Mouse (Mus musculus) limb, embryonic 15.5 days (tissue): ENCODE measurements at regions not wholly inside any gene's neighbourhood (a gene's known extent, or its start where the extent isn't known, plus 50 kb on each side); places are given as distances from the start of the nearest gene placed in this dataset.

Experiments used
- ATAC-seq: fragments of 200-750 bp; cut with Nextera tagmentation; 2 replicates; pipeline ENCODE4 v1.8.0; 2017; ENCODE audit warnings: low read depth, moderate TSS enrichment; ENCODE audit not compliant: insufficient number of reproducible peaks, low FRiP score, low TSS enrichment
- H3K27ac ChIP-seq: fragments of 300-500 bp; sonication (generic); 2 replicates; pipeline ENCODE4 v1.5.1; 2015; ENCODE audit warnings: moderate library complexity, mild to moderate bottlenecking, inconsistent platforms
- H3K27me3 ChIP-seq: fragments of 300-500 bp; sonication (generic); 2 replicates; pipeline ENCODE4 v1.6.1; 2015; ENCODE audit warnings: inconsistent platforms
- H3K36me3 ChIP-seq: fragments of 300-500 bp; sonication (generic); 2 replicates; pipeline ENCODE4 v1.6.1; 2015; ENCODE audit warnings: inconsistent platforms
- H3K4me1 ChIP-seq: fragments of 300-500 bp; sonication (generic); 2 replicates; pipeline ENCODE4 v1.6.1; 2015; ENCODE audit warnings: inconsistent platforms
- H3K4me2 ChIP-seq: fragments of 300-500 bp; sonication (generic); 2 replicates; pipeline ENCODE4 v1.6.1; 2015; ENCODE audit warnings: mild to moderate bottlenecking, inconsistent platforms
- H3K4me3 ChIP-seq: fragments of 300-500 bp; sonication (generic); 2 replicates; pipeline ENCODE4 v1.5.1; 2015; ENCODE audit warnings: mild to moderate bottlenecking, inconsistent platforms
- H3K9ac ChIP-seq: fragments of 300-500 bp; sonication (generic); 2 replicates; pipeline ENCODE4 v1.6.1; 2015; ENCODE audit warnings: inconsistent platforms
- H3K9me3 ChIP-seq: fragments of 300-500 bp; sonication (generic); 2 replicates; pipeline ENCODE4 v1.6.1; 2016; ENCODE audit warnings: inconsistent platforms
- WGBS: fragments of 180-500 bp; shearing (Covaris S2); methylation state at CpG from one replicate; pipeline ENCODE4 v1.1.7; 2015; 5-methylcytosine and 5-hydroxymethylcytosine counted together

DNA sequence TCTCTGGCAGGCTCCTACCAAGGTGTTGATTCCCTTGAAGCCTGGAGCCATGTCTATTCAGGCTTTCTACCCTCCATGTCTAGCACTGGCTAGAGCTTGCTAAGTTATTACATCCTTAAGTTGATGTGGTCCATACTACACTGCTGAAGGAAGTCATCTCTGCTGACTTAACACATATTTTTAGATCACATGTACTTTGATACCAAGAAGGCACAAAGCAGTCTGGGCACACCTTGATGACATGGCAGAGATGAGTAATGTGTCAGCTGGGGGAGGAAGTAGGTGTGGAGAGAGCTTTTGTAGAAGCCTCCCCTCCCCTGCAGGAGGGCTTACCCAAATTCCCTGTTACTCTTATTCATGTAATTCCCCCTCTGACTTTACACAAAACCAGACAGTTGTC, 187.6 kb upstream of the Prdm1 start:
- Histone ChIP-seq H3K4me2 (no peak overlapping the region), H3K36me3 (no peaks in the 10 kb centered on the region), H3K4me3 (no peak overlapping the region), H3K27ac (no peak overlapping the region), H3K9ac (no peak overlapping the region), H3K4me1 (no peaks in the 10 kb centered on the region), H3K9me3 (no peaks in the 10 kb centered on the region), H3K27me3 (no peaks in the 10 kb centered on the region)
- no peak for ATAC-seq

DNA sequence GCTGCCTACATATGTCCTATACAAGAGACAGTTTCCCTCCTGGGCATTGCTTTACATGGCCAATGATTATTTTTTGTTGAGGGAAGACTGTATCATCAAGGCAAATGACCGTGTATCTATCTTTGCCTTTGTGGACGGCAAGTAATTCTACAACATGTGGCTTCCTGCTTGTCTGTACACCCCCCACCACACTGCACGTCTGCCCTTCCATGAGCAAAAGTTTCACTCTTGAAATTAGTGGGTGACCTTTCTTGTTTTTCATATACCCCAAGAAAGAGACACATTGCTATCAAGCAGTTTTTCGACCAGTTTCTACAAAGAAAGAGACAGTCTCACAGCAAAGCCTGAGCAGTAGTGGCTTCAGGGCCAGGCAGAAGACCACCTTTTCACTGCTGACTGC, 180.5 kb upstream of the Prdm1 start:
- H3K27me3 ChIP-seq, result no peaks in the 10 kb centered on the region
- H3K36me3 ChIP-seq, result no peaks in the 10 kb centered on the region
- no peak overlapping the region for H3K4me2 ChIP-seq
- WGBS, result 88% methylated on average over 4 of the region's 4 CpGs
- no peak overlapping the region for H3K4me3 ChIP-seq
- H3K9me3 ChIP-seq, result no peaks in the 10 kb centered on the region
- no peak for ATAC-seq
- H3K4me1 ChIP-seq, result no peaks in the 10 kb centered on the region
- no peak overlapping the region for H3K9ac ChIP-seq
- H3K27ac ChIP-seq, result no peak overlapping the region

- 55% methylated on average over 3 of the region's 3 CpGs for WGBS
- ATAC-seq, result no peak
Measured at GRCm38 (mm10) chr10:44704143-44704542, 175.8 kb upstream of the Prdm1 start.

DNA sequence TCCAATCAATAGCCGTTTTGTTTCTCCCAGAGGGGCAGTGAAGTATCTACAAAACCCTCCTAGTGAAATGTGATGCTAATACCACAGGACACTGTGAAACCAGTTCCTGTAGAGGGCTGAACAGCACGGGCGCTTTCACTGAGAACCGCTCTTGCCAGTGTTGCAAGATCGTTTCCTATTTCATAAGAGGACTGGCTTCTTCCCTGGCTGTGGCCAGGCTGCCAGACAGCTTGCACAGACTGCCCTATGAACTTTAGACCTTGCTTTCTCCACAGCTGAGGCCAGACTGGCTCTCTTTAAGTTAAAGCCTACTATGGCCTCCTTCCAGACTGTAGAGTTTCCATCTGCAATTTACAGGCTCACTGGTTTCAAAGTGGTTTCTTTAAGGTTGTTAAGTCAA, 173.8 kb upstream of the Prdm1 start:
- 43% methylated on average over 5 of the region's 5 CpGs for WGBS
- H3K27me3 ChIP-seq, result no peaks in the 10 kb centered on the region
- no peak overlapping the region for H3K27ac ChIP-seq
- ATAC-seq, result peak; percentile 40; the same call in 1 of the 2 replicates
- H3K36me3 ChIP-seq, result no peaks in the 10 kb centered on the region
- H3K9ac ChIP-seq, result no peak overlapping the region
- no peak overlapping the region for H3K4me2 ChIP-seq
- no peaks in the 10 kb centered on the region for H3K9me3 ChIP-seq
- no peak overlapping the region for H3K4me3 ChIP-seq
- 0 out of 2 replicates have a peak, but pooled peaks cover 5% of the 10 kb centered on the region for H3K4me1 ChIP-seq

More at GRCm38 (mm10) chr10:44704143-44704542, 175.8 kb upstream of the Prdm1 start:
- Histone ChIP-seq H3K27me3 (no peaks in the 10 kb centered on the region), H3K4me3 (no peak overlapping the region), H3K9me3 (no peaks in the 10 kb centered on the region), H3K4me2 (no peak overlapping the region), H3K27ac (no peak overlapping the region), H3K4me1 (0 out of 2 replicates have a peak, but pooled peaks cover 5% of the 10 kb centered on the region), H3K36me3 (no peaks in the 10 kb centered on the region), H3K9ac (no peak overlapping the region)

DNA sequence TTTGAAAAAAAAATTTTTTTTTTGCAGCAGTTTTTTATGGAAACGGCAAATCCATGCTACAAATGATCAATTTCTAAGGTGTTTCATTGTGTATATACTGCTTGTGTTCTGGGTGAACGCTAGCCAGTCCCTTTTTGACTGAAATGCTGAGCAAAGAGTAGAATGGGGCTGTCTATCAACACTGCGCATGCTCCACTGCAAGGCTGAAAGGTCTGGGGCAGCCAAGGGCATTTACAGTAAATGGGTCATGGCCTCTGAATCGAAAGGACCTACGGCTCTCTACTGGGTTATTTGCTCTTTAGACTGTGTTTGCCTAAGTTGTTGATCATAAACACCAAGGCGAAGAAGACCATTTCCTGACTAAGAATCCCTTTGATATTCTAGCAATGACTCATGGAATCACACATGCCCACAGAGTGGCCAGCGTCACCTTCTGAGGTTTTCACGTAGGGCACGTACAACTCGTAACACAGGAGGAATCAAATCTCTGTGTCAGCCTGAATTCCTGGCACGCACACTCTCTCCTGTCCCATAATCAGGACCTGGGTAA, 171.8 kb upstream of the Prdm1 start:
- Histone ChIP-seq H3K9me3 (no peaks in the 10 kb centered on the region), H3K27ac (no peak overlapping the region), H3K36me3 (no peaks in the 10 kb centered on the region), H3K9ac (no peak overlapping the region), H3K4me1 (0 out of 2 replicates have a peak, but pooled peaks cover 5% of the 10 kb centered on the region), H3K4me2 (no peak overlapping the region), H3K4me3 (no peak overlapping the region), H3K27me3 (no peaks in the 10 kb centered on the region)
- ATAC-seq, result no peak
- WGBS, result 72% methylated on average over 11 of the region's 11 CpGs

DNA sequence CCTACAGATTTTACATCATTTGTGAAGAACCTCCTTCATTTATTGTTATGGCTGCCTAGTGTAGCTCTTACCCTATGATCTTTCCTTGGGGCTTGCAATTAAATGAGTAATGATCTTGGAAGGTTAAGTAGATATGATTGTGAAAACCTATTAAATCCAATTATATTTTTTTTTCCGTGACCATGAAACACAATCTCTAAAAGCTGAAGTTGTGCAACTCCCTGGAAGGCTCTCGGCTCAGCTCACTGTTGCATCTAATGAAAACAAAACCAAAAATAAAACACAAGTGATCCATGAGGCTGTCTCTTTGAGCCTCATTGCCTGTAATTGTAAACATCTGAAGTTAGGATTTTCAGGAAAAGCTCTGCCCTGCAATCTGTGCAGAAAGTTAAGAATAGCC, 169.7 kb upstream of the Prdm1 start:
- 51% methylated on average over 2 of the region's 2 CpGs for WGBS
- no peak for ATAC-seq

DNA sequence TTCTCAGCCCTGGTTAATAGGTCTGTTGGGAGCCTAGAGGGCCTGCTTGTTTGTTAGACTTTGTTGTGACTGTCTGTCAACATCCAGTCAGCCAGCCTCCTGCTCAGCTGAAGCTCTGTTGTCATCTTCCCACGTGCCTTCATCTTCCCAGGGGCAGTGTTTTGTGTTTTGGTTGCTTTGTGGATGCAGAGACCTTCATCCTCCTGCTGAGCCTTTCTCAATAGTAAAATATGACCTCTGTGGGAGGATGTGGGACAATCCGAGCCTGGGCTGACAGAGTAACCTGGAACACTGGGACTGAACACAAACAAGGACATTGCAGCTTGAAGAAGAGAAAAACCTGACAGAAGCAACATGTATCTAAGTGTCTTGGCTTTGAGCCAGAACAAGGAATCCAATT, 168.7 kb upstream of the Prdm1 start:
- Histone ChIP-seq H3K4me1 (0 out of 2 replicates have a peak, but pooled peaks cover 2% of the 10 kb centered on the region), H3K27me3 (no peaks in the 10 kb centered on the region), H3K4me2 (no peak overlapping the region), H3K27ac (no peak overlapping the region), H3K4me3 (no peak overlapping the region), H3K9ac (no peak overlapping the region), H3K9me3 (no peaks in the 10 kb centered on the region), H3K36me3 (no peaks in the 10 kb centered on the region)
- WGBS, result 47% methylated on average over 2 of the region's 2 CpGs
- no peak for ATAC-seq

More for the DNA sequence above, 169.7 kb upstream of the Prdm1 start:
- Histone ChIP-seq H3K36me3 (no peaks in the 10 kb centered on the region), H3K27ac (no peak overlapping the region), H3K9me3 (no peaks in the 10 kb centered on the region), H3K4me2 (no peak overlapping the region), H3K27me3 (no peaks in the 10 kb centered on the region), H3K4me1 (0 out of 2 replicates have a peak, but pooled peaks cover 5% of the 10 kb centered on the region), H3K9ac (no peak overlapping the region), H3K4me3 (no peak overlapping the region)

DNA sequence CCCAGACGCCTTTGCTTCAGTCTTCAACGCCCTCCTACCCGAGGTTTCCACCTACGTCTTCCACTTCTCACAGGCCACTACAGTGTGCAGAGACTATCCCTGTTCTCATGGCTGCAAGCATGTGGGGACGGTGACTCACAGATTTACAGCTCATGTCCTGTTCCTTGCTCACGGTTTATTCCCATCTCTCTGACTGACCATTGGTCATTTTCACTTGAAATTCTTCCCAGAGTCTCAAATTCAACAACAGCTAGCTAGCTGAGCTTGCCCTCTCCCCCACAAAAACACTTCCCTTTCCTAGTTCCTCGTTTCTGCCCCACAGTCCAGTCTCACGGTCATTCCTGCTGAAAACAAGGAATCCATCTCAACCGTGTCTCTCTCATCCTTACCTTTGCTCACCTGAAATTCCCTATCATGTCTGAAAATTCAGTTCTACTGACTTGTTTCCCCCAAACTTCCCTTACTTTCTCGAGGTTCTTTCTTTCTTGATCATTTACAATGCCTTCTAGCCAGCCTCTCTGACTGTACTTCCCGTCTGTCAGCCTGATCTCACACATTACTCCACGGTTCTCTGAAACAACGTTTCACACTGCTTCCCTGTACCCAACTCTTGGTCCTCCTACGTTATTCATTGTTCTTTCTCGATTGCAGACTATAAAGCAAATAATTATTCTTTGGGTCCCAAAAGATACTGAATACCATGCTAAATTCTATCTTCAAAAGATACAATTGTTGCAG, 163.5 kb upstream of the Prdm1 start:
- H3K36me3 ChIP-seq, result no peaks in the 10 kb centered on the region
- H3K4me1 ChIP-seq, result no peaks in the 10 kb centered on the region
- H3K9me3 ChIP-seq, result no peaks in the 10 kb centered on the region
- no peak for ATAC-seq
- no peak overlapping the region for H3K27ac ChIP-seq
- H3K27me3 ChIP-seq, result no peaks in the 10 kb centered on the region
- WGBS, result 74% methylated on average over 15 of the region's 15 CpGs
- no peak overlapping the region for H3K9ac ChIP-seq
- H3K4me2 ChIP-seq, result no peak overlapping the region
- no peak overlapping the region for H3K4me3 ChIP-seq

- Histone ChIP-seq H3K36me3 (no peaks in the 10 kb centered on the region), H3K9ac (no peak overlapping the region), H3K27me3 (no peaks in the 10 kb centered on the region), H3K4me1 (no peaks in the 10 kb centered on the region), H3K4me3 (no peak overlapping the region), H3K4me2 (no peak overlapping the region), H3K27ac (no peak overlapping the region), H3K9me3 (no peaks in the 10 kb centered on the region)
- WGBS, result 88% methylated on average over 3 of the region's 3 CpGs
- ATAC-seq, result no peak
Measured at GRCm38 (mm10) chr10:44688555-44688954, 160.3 kb upstream of the Prdm1 start.

DNA sequence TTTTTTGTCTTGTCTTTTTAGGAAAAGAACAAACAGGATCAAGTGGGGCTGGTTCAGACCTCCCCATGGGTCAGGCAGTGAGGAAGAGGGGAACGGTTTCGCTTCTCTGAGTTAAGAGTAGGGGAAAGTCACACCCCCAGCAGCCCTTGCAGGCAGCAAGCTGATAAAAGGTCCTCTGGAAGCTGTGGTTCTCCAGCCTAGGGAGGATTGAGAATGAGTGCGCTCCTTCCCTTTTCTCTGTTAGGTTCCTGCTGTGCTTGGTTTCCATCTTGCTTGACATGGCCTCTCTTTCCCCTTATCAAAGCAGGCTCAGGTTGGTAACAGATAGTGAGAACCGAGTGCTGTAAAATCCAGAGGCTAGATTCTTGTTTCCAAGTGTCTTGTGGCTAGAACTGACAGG, 157.8 kb upstream of the Prdm1 start:
- Histone ChIP-seq H3K4me2 (no peak overlapping the region), H3K27ac (no peak overlapping the region)
- 79% methylated on average over 4 of the region's 4 CpGs for WGBS

GRCm38 (mm10) chr10:44685215-44685614, 156.9 kb upstream of the Prdm1 start:
- Histone ChIP-seq H3K36me3 (no peaks in the 10 kb centered on the region), H3K4me2 (no peak overlapping the region), H3K4me3 (no peak overlapping the region), H3K9me3 (no peaks in the 10 kb centered on the region), H3K9ac (no peak overlapping the region), H3K27ac (no peak overlapping the region), H3K27me3 (no peaks in the 10 kb centered on the region), H3K4me1 (no peaks in the 10 kb centered on the region)
- no peak for ATAC-seq
- WGBS, result 53% methylated on average over 3 of the region's 3 CpGs

More for the DNA sequence above, 157.8 kb upstream of the Prdm1 start:
- Histone ChIP-seq H3K9ac (no peak overlapping the region), H3K4me3 (no peak overlapping the region), H3K27me3 (no peaks in the 10 kb centered on the region), H3K9me3 (no peaks in the 10 kb centered on the region), H3K36me3 (no peaks in the 10 kb centered on the region), H3K4me1 (no peaks in the 10 kb centered on the region)
- ATAC-seq, result no peak

DNA sequence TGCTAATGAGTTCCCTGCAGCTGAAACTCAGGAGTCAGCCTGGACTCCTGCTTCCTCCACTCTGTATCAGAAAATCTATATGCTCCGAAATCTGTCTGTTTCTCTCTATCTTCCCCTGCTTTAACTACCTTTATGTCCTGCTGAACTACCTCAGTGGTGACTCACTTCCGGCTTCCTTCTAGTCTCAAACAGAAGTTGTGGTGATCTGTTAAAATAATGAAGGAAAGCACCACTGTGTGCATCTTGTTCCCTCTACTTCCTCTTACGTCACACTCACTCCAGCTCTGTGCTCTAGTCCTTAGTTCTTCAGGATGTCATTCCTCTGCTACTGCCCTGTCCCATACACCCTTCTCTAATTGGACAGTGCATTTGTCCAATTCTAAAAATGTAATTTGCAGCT, 148.2 kb upstream of the Prdm1 start:
- Histone ChIP-seq H3K9me3 (no peaks in the 10 kb centered on the region), H3K4me2 (no peak overlapping the region), H3K27me3 (no peaks in the 10 kb centered on the region), H3K9ac (no peak overlapping the region), H3K4me3 (no peak overlapping the region), H3K4me1 (no peaks in the 10 kb centered on the region), H3K36me3 (no peaks in the 10 kb centered on the region), H3K27ac (no peak overlapping the region)
- no peak for ATAC-seq
- 85% methylated on average over 3 of the region's 3 CpGs for WGBS
